Mouse (Mus musculus) spleen, embryonic (tissue): Measurements from ENCODE around the gene Vps37c.

Experiments
- CTCF ChIA-PET: fragments of 350-600 bp; sonication (Branson Sonifier 250); formaldehyde crosslinking; loops from one replicate; lab custom pipeline; 2022; lab: Charles Lee

Gene Vps37c

DNA sequence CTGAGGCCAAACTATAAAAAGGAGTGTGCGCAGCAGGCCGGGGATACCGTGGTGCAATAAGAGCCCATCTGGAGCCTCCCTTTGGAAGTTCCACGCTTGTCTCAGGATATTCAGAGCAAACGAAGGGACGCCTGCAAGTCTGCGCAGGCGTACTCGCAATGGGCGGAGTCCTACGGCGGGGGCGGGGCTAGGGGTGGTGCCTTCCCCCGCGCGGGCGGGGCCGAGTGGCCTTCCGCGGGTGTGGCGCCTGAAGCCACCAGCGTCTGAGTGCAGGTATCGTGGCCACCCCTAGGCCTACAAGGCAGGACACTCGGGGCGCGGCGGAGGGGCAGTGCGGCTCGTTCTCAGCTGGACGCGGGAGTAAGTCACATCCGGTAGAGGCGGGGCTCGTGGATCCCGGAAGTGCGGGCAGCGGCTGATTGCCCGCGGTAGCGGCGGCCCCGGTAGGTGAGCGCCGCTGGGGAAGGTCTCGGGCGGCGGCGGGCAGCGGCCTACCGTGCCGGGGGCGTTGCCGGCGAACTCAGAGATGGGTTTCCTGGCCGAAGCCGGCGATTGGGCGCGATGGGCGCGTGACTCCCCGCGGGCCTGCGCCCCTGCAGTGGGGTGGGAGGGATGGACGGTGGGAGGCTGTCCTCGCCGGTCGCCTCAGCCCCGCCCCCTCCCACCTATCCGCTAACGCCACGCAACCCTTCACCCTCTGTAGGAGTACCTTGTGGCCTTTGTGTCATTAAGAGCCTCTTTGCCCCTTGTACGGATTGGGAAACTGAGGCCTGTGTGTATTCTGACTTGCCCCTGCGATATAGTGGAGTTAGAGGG, at the start of gene Vps37c:
Gene Vps37c (plus strand): TSS at position 199 of the 816 bp plus-strand sequence.
- CTCF ChIA-PET, result no interaction called here

DNA sequence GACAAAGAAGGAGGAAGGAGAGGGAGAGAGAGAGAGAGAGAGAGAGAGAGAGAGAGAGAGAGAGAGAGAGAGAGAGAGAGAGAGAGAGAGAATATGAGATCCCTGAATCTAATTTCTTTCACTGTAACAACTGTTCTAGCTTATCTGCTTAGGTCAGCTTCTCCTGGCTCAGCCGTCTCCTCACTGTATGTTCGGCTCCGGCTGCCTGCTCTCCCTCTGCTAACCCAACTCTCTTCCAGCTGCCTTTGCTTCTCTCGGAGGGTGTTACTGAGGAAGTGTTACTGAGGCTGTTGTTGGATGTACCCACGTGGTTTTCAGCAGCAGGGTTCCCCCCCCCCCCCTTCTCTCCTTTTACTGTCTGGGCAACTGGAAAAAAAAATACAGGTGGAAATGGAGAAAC, 48.5 kb upstream of the Vps37c start:
- CTCF ChIA-PET, result no interaction called here

DNA sequence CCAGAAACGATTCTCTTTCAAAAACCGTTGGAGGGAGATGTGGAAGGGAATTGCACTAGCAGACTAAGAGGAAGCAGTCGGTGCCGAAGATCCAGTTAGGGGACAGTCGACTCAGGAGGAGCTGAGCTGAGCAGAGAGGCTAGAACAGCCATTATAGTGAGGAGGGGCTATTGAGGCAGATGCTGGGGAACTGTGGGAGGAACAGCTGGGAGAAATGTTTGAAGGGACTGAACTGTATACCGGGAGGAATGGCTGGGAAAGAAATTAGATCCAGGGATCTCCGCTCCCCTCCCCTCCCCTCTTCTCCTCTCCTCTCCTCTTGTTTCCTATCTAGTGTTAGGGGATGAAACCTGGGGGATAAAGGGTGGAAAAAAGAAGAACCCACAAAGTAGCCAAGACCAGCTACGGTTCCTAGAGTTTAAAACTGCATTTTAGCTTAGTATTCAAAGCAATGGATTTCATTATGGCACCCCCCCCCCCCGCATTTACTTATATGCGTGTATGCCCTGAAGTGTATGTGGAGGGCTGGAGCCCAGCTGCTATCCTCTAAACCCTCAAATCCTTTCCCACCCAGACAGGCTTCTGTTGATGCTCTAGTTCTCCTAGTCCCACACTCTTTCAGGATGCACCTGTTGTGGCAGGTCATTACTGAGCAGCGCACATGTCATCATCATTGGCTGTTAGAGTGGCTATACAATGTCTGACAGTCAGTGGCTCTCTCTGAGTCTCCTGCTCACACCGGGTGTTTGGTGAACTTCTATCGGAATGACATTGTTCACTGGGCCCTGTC, 47.8 kb upstream of the Vps37c start:
- CTCF ChIA-PET, result no interaction called here

DNA sequence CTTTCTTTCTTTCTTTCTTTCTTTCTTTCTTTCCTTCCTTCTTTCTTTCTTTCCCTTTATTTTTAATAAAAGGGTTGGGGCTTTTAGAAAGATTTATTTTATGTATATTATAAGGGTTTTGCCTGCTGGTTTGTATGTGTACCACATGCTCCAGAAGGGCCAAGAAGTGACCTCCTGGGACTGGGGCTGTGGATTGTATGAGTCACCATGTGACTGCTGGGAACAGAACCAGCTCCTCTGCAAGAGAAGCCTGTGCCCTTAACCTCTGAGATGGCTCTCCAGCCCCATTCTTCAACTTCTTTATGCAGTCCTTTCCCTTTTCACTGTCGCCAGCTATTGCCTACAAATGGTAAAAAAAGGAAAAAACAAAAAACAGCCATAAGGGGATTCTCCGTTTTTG, 42.9 kb upstream of the Vps37c start:
- CTCF ChIA-PET, result interaction anchor here (0.7 kb wide), 1 partner anchor 249 kb away, joined by 3 read pairs; no protein-coding TSS in a partner anchor

DNA sequence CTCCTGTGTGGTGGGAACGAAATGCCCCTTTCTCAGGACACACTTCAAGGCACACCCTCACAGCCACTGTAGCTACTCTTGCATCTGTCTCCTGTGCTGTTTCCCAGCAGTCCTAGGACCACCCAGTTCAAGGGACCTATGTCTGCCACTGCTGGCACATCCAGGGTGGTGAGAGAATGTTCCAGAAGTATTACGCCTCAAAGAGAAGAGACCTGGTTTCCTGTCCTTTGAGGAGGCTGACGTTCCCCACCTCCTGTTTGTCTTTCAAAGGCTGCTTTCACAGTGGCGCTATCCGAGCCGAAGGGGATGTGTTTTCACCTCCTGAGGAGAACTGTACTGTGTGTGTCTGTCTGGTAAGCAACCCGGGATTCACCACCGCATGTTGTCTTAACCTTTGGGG, 40.4 kb upstream of the Vps37c start:
- CTCF ChIA-PET, result no interaction called here

DNA sequence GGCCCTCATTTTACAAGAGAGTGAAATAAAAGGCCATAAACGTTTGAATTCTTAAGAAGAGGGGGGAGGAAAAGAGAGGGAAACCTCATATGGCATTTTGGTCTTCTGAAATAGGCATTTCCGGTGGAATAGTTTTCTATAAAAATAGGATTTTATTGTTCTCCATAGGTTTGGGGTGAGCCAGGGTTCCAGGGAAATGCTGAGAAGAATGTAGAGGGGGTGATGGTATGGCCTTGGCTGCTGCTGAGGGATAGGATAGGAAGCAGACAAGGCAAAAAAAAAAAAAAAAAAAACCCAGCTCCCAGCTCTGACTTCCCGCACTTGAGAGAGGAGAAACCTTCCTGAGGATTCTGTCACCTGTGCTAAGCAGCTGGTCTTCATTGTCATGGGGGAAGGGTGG, 32.5 kb upstream of the Vps37c start:
- CTCF ChIA-PET, result no interaction called here

DNA sequence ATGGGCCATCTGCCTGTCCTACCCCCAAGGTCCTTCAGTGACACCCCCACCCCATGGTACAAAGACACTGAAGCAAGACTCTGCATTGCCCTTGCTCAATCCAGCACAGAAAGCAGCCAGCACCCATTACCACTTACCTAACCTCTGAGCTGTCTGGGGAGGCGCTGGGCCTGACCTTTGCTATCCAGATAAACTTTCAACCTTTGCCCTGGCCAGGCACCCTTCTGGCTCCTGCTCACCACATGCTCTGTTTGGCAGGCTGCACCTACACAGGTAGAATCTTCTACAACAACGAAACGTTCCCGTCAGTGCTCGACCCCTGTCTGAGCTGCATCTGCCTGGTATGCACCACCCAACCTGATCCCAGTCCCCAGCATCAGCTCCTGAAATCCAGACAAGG, 30.8 kb upstream of the Vps37c start:
- CTCF ChIA-PET, result no interaction called here

DNA sequence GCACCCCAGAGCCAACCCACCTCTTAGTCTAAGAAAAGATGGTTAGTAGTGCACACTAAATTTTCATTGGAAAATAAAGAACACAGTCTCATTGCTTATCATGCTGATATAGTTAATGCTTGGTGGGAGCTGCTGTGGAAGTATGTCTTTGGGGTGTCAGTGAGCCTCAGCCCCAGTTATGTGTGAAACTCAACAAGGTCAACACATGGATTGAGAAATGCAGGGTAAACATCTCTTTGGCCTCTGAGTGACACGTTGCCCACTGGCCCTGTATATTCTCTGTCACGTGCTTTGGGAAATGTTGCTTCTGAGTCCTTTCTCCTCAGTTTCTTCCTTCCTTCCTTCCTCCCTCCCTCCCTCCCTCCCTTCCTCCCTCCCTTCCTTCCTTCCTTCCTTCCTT, 30.1 kb upstream of the Vps37c start:
- CTCF ChIA-PET, result interaction anchor here (0.7 kb wide), 1 partner anchor 95 kb away, joined by 24 read pairs; no protein-coding TSS in a partner anchor

DNA sequence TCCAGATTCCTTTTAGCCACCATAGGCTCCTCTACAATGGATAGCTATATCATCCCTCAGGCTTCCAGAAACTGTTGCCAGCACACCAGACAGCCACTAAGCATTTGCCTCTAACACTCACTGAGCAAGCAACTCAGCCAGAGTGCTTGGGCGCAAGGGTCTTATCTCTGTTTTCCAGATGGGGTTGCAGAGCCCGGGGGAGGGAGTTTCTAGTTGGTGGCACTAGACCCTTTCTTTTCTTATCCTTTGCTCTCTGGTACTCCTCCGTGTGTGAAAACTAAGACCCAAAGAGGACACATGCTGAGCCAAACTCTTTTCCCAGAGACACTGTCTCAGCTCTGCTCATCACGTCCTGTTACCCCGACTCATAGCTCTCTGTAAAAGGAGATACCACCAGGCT, 27.2 kb upstream of the Vps37c start:
- CTCF ChIA-PET, result interaction anchor here (0.7 kb wide), 1 partner anchor 32 kb away, joined by 3 read pairs; no protein-coding TSS in a partner anchor

DNA sequence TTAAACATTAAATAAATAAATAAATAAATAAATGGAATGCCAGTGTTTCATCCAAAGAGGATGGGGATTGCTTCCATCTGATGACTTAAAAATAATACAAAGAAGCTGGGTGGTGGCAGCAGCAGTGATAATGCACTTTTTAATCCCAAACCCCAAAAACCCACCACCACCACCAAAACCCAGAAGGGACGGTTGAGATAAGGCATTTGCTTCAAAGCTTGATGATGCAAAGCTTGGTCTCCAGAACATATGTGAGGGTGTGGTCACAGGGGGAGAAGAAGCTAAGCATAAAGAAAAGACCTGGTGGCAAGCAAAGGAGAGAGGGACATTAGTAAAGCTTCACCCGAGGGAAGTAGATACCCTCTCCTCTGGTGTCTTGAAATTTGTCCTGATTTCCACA, 26.6 kb upstream of the Vps37c start:
- CTCF ChIA-PET, result interaction anchor here (0.7 kb wide), 1 partner anchor 31 kb away, joined by 3 read pairs; no protein-coding TSS in a partner anchor

DNA sequence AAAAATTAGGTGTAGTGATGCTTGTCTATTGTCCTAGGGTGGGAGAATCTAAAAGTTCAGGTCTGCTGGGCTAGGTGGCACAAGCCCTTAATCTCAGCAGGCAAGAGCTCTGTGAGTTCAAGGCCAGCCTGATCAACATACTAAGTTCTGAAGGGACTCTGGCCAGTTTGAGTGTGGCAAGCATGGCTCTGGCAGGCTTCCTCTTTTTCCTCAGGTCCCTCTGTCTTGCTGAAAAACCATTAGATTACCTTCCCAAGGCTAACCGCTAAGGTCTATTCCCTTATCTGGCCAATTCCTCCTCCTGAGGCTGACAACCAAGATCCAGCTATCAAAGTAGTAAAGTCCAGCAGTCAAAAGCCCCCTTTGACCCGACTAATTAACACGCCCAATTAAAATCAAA, 25.9 kb upstream of the Vps37c start:
- CTCF ChIA-PET, result interaction anchor here (1.1 kb wide), 1 partner anchor 8 kb away, joined by 3 read pairs; no protein-coding TSS in a partner anchor

DNA sequence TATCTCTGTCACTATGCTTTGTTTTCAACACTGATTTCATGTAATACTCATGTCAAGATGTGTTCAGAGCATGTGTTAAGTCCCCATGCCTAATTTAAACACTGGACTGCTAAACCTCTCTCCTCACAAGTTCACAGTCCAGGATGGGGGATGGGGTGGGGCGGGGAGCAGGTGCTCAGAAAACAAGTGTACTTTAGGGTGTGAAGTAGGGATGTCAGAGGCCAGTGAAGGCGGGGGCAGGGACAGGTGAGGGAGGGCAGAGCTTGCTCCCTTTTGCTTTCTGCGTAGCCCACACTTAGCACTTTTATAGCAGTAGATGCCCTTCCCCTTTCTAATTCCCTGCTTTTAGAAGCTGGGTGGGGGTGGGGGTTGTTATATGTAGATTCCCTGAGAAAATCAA, 23.4 kb upstream of the Vps37c start:
- CTCF ChIA-PET, result interaction anchor here (0.6 to 0.9 kb wide), 3 partner anchors 10 to 28 kb away, joined by 3 to 5 read pairs (median 5); no protein-coding TSS in a partner anchor

DNA sequence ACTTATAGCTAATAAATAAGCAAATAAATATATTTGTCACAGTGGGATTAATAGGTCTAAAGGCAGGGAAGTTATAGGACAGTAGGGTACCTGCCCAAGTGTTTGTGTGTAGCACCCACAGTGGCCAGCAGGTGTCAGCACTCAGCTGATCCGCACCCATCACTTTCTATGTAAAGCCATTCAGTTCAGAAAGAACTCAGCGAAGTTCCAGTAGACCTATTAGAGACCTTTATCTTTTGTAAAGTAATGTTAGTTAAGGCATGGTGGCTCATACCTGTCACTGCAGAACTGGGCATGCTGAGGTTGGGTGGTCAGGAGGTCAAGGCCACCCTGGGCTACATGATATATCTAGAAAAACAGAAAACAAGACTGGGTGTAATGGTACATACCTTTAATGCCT, 23.0 kb upstream of the Vps37c start:
- CTCF ChIA-PET, result interaction anchor here (0.9 kb wide), 1 partner anchor 13 kb away, joined by 5 read pairs; no protein-coding TSS in a partner anchor

DNA sequence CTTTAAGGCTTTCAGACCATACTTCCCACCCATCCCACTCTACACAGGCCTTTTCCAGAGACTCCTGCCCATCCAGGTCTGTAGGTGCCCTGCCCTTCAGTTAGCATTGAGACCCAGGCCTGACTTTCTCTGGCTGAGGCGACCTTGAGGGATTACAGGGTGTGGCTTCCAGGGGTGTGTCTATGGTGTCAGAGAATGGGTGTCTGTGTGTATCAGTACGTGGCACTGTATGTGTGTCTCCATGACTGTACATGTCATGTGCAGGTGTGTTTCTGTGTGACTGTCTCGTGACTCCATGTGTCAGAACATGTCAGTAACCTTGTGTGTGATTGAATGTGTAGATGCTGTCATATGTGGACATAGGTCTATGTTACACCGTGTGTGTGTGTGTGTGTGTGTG, 17.2 kb upstream of the Vps37c start:
- CTCF ChIA-PET, result no interaction called here

DNA sequence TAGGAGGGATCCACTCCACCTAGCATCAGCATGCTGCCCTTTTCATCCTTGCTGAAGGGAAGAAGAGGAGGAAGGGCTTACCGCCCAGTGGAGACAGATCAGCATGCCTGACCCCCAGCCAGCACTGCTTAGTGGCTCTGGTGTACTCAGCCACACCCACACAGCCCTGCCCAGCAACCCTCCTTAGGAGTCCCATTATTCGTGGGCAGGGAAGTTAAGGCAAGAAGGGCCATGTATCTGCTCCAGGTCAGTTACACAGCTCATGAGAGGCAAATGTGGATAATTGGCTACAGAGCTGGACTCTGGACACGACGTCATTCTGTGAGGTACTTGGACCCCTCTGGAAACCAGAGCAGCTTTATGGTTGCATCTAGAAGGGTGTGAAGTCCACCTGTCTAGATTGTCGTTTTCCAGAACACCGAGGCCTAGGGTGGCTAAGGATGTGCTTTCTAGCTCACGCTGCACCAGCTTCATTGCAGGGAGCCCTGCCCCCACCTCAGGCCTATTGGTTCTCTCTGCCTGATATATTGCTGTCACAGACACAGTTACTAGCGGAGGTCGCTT, 16.6 kb upstream of the Vps37c start:
- CTCF ChIA-PET, result no interaction called here

DNA sequence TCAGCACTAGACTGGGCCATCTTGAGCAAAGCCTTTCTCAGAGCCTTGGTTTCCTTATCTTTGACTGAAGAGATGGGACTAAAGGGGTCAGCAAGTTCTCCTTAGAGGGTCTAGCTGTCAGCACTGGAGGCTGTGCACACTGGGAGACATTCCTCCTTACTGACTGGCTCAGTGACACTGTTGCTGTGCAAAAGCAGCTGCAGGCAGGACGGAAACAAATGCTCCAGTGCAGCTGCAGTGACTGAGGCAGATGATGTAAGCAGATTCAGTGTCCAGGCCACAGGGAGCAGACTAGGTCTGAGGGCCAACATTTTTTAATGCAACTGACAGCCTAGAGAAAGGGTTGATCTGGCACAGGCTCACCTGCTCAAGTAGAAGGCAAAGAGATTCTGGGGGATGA, 15.3 kb upstream of the Vps37c start:
- CTCF ChIA-PET, result no interaction called here

DNA sequence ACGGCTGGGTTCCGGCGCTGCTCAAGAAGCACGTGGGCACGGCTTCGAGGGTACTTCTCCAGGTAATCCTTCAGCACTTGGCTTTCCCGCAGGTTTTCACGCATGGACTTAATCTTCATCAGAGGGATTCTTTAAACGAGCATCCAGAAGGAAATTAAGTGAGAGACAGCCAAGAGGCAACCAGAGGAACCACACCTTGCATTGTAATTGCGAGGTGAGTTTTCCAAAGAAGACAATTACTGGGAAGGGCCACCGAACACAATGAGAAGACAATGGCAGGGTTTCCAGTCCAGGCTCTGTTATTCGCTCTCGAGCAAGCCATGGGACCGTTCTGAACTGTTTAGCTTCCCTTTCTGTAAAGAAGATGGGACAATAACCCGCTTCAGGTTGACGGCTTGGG, 11.9 kb upstream of the Vps37c start:
- CTCF ChIA-PET, result no interaction called here

DNA sequence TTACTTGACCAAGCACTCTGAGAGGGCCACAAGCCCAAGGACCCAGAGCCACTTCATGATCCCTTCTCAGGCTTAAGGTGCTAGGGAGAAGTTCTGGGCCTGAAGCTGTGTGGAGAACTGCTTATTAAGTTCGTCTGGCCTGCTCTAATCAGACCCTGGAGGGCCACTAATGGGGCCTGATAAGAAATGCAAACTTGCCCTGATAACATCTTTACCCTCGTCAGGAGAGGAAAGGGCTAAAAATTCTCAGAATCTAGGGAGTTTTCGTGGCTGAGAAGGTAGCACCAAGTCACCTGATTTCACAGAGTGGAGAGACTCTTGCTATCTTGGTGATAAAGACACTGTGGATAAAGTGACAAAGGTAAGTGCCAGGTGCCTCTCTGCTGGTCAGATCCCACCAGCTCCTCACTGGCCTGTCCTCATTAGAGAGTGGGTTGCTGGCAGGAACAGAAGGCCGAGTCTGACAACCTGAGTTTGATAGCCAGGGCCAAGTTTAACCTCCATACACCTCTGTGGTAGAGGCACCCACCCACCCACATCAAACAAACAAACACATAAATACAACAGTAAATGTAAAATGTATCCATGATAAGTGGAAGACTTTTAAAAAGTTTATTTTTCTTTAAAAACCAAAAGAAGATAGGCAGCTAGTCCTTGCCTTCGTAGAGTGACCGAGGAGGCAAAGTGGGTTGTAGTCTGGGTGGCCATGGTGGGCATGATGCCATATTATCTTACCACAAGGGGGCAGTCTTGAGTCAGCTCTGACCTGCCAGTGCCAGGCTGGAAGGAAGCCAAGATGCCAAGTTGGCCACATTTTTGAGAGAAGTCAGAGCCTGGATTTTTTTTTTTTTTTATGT, 10.4 kb upstream of the Vps37c start, which contains the start of gene Pga5:
Gene Pga5 (minus strand): TSS at position 157 of the 857 bp plus-strand sequence.
- CTCF ChIA-PET, result interaction anchor here (0.7 to 2.3 kb wide), 4 partner anchors 13 to 301 kb away, joined by 3 to 9 read pairs (median 4); no protein-coding TSS in a partner anchor

DNA sequence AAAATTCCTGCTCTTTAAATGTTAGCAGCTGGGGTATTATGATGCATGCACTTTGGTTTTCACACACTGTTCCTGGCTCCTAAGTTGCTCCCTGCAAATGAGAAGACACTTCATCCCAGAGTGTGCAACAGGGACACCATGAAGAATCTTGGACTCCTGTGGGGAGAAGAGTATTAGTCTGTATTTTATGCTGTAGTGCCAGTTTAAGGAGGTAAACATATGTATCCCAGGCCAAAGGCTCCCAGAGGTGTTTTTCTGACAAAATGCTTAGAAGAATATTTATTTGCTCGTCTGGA, 9.8 kb upstream of the Vps37c start:
- CTCF ChIA-PET, result interaction anchor here (0.6 to 2.3 kb wide), 5 partner anchors 13 to 301 kb away, joined by 3 to 9 read pairs (median 4); no protein-coding TSS in a partner anchor

DNA sequence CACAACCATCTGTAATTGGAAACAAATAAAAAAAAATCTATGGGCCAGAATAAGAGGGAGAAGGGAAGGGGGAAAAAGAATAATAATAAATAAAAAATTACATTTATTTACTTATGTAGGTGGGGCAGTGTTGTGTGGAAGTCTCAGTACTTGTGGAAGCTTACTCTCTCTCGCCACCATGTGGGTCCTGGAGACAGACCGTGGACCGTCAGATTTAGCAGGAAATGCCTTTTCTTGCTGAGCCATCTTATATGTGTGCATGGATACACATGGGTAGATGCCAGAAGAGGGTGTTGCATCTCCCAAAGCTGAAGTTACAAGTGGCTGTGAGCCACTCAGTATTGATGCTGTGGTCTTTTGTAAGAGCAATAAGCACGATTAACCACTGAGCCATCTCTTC, 7.0 kb upstream of the Vps37c start:
- CTCF ChIA-PET, result no interaction called here

DNA sequence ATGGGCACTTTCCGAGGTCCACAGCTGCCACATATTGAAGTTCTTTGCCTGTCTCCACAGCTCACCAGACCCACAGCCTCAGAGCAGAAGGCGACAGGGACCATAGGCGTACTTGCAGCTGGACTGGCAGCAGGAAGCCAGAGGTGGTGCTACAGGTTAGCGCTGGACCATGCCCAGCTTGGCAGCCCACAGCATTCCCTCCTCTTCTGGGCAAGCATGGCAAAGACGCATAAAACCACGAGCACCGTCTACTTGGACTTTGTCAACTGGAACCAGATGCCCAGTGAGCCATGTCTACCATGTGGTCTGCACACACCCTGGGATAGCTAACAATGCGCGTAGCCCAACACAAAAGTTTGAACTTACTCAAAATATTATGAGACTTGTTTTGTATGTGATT, 3.5 kb upstream of the Vps37c start:
- CTCF ChIA-PET, result interaction anchor here (0.5 kb wide), 1 partner anchor 253 kb away, joined by 3 read pairs; no protein-coding TSS in a partner anchor
